Mouse (Mus musculus) embryonic stem cell, embryonic (primary cell): ENCODE data around the gene Psmg3.

Experiments used
- CTCF ChIA-PET, 4 experiments: fragments of 300-600 bp in 2 of 4; fragments of 350-600 bp in 2 of 4; sonication (Branson Sonifier 250); formaldehyde crosslinking; loops; one replicate each; lab custom pipeline; 2022; ENCODE audit warnings: inconsistent platforms in 2 of 4; lab: Charles Lee
- POLR2A ChIA-PET, 4 experiments: fragments of 300-600 bp in 2 of 4; fragments of 350-600 bp in 2 of 4; sonication (Branson Sonifier 250); formaldehyde crosslinking; loops; one replicate each; lab custom pipeline; 2022; ENCODE audit warnings: antibody characterized with exemption in 4 of 4, inconsistent platforms in 1 of 4; lab: Charles Lee

Psmg3 gene

DNA sequence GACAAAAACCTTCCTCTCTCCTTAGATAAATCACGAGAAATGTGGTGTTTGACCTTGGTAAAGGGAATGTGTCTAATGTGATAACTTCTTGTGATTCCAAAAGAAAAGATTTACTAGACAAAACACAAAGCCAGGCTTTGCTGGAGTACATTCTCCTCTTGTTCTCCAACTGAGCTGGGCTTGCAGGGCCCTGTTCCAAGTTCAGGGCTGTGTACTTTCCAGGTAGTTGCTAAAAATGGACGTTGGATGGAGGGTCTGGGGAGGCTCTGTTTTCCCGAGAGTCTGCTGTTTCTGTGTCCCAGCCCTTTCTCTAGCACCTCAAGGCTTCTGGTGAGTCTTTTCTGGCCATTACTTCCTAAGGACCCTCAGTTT lies 33.7 kb downstream of the Psmg3 start:
- POLR2A ChIA-PET = interaction anchor here in 3 of 4 experiments (0.6 to 2.6 kb wide), 11 partner anchors 7 to 528 kb away, joined by 3 to 9 read pairs (median 5); partner anchors contain the start of genes Ints1 (in 2 of the 3), Mad1l1 (in 1 of the 3), Nudt1 (in 1 of the 3) and Tmem184a (in 1 of the 3)

DNA sequence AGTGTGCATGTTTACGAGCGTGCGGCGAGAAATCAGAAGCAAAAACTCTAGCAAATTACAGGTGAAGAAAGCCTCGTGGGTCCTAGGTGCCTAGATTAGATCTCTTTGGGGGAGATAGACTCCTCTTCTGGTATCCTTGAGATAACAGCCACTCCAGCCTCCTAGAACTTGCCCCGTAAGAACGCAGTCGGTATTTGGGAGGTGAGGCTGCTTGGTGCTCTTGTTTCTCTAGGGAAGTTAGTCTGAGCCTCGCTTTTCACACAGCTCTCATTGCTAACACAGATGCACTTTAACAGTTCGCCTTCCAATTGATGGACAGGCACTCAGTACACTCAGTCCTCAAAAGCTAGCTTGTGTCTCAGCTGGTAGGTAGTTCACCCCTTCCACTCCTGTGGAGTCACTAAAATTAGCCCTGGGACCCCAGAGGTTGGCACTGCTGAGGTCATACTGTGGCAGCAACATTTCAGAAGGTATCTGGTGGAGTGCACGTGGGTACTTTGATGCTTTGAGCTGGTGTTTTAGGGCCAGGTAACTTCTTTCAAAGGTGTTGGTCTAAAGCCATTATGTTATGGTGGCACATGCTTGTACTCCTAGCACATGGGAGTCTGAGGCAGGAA lies 34.4 kb downstream of the Psmg3 start:
- CTCF ChIA-PET = interaction anchor here in 3 of 4 experiments (1.1 to 2.1 kb wide), 4 partner anchors 11 to 17 kb away, joined by 3 to 5 read pairs (median 3); no protein-coding TSS in a partner anchor
- POLR2A ChIA-PET = interaction anchor here in 3 of 4 experiments (0.6 to 2.6 kb wide), 13 partner anchors 8 to 540 kb away, joined by 3 to 9 read pairs (median 4); partner anchors contain the start of genes Ints1 (in 2 of the 3), Get4 (in 1 of the 3), Tmem184a (in 1 of the 3) and Zfand2a (in 1 of the 3)

More for the DNA sequence above, 33.7 kb downstream of the Psmg3 start:
- CTCF ChIA-PET = interaction anchor here in 3 of 4 experiments (0.9 to 2.1 kb wide), 5 partner anchors 11 to 24 kb away, joined by 3 to 5 read pairs (median 3); no protein-coding TSS in a partner anchor

DNA sequence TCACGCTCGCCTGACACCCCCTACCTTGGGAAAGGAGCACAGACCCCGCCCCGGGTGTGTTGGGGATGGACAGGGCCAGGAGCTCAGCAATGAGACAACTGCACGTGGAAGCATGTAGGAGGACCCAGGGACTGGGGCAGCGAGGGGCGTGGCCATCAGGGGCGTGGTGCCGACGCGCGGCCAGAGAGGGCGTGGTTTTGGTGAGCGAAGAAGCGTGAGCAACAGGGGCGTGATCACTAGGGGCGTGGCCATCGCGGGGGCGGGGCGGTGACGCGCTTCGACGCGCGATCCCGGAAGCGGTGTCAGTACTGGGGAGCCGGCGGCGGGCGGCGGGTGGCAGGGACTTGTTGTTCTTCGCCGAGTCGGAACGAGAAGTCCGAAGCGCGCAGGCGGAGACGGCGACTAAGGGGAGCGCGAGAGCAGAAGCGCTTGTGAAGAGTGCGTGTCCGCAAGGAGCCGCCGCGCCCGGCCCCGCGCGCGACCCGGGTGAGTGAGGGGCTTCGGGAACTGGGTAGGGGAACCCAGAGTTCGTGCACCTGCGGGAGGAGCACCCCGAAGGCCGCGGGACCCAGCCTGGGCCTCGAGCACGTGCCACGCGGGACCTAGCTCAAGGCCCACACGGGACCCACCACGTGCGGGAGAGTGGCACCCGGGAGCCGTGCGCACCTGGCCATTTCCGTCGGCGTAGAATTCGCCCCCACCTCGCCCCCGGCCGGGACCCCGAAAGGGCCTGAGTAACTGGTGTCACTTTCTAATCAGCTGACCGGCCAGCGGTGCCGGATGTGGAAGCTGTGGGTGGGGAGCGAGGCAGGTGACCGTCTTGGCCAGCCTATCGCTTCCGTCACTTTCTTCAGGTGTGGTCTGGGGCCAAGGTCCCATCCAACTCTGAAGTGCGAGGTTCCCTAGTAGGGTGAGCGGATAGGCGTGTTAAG lies 35.2 kb downstream of the Psmg3 start, which contains the start of gene Mafk:
Gene Mafk (plus strand): TSS at position 287 of the 932 bp plus-strand sequence.
- ChIA-PET CTCF (interaction anchor here in 3 of 4 experiments (0.5 to 2.1 kb wide), 6 partner anchors 12 to 199 kb away, joined by 3 to 5 read pairs (median 3); partner anchors contain the start of gene Ints1 (in 1 of the 3)), POLR2A (interaction anchor here in 2 of 4 experiments (0.6 to 2.6 kb wide), 18 partner anchors 9 to 627 kb away, joined by 3 to 9 read pairs (median 4); partner anchors contain the start of genes Ints1 (in 2 of the 2), Get4 (in 1 of the 2), Snx8 (in 1 of the 2) and Zfand2a (in 1 of the 2))

DNA sequence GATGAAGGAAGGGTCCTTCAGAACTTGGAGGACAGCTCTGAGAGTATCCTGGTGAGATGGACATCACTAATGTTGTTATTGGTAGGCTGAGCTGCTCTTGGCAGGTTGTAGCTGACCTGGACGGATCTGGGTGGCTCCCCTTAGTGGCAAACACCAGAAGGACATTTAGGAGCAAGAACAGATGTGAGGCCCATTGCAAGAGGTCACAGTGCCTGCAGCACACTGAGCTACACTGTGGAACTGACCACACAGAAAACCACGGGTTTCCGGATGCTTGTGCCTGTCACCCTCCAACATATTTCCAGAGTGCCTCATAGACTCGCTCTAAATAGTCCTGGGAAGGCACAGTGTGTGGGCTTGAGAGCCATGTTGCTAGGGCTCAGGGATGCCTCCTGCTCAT lies 37.2 kb downstream of the Psmg3 start:
- ChIA-PET CTCF (interaction anchor here in 3 of 4 experiments (0.6 to 2.0 kb wide), 5 partner anchors 9 to 76 kb away, joined by 3 to 8 read pairs (median 3); no protein-coding TSS in a partner anchor), POLR2A (interaction anchor here in 3 of 4 experiments (0.6 to 1.4 kb wide), 5 partner anchors 11 to 1167 kb away, joined by 3 to 6 read pairs (median 5); partner anchors contain the start of gene A430033K04Rik (in 1 of the 3))

DNA sequence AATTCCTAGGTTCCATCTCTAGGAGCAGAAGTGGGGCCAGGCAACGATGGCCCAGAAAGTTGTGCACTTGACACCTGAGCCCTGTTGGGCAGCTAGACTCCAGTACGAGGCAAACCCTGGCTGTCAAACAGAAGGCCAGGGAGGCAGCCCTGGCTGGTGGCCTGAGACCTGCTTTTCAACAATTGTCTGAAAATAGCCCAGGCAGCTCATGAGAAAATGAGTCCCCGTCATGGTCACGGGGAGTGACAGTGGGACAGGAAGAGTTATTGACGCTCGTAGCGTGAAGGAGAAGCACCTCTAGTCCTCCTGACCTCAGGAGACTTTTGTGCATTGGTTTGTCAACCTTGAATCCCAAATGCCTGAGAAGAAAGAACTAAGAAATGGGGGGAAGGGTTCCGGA lies 45.3 kb downstream of the Psmg3 start:
- CTCF ChIA-PET = interaction anchor here in 2 of 4 experiments (0.6 to 1.8 kb wide), 3 partner anchors 8 to 162 kb away, joined by 3 to 8 read pairs (median 4); no protein-coding TSS in a partner anchor
- POLR2A ChIA-PET = interaction anchor here in 2 of 4 experiments (0.6 to 0.8 kb wide), 3 partner anchors 44 to 984 kb away, joined by 3 to 6 read pairs (median 3); no protein-coding TSS in a partner anchor

DNA sequence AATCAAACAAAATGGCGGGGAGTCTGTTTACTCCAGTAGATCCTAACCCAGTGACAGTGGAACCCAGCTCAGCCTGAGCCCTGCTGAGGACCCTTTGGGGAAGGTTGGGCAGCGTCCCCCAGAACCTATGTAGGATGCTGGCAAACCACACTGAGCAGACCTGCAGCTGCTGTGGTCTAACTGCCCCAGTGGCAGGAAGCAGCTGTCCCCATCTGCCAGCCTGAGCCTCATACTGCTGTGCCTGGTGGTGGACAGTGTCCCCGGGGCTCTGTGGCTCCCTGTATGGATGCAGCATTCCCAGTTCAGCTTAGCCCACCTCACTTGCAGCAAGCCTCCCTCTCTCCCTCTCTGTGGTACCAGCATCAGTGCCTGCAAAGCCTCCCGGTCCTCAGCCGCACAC lies 49.7 kb downstream of the Psmg3 start:
- POLR2A ChIA-PET = interaction anchor here in 2 of 4 experiments (1.1 to 2.2 kb wide), 5 partner anchors 11 to 642 kb away, joined by 3 to 9 read pairs (median 5); partner anchors contain the start of genes Eif3b (in 1 of the 2) and Mafk (in 1 of the 2)
- CTCF ChIA-PET = interaction anchor here (0.5 to 1.8 kb wide), 12 partner anchors 12 to 956 kb away, joined by 3 to 8 read pairs (median 4); no protein-coding TSS in a partner anchor

DNA sequence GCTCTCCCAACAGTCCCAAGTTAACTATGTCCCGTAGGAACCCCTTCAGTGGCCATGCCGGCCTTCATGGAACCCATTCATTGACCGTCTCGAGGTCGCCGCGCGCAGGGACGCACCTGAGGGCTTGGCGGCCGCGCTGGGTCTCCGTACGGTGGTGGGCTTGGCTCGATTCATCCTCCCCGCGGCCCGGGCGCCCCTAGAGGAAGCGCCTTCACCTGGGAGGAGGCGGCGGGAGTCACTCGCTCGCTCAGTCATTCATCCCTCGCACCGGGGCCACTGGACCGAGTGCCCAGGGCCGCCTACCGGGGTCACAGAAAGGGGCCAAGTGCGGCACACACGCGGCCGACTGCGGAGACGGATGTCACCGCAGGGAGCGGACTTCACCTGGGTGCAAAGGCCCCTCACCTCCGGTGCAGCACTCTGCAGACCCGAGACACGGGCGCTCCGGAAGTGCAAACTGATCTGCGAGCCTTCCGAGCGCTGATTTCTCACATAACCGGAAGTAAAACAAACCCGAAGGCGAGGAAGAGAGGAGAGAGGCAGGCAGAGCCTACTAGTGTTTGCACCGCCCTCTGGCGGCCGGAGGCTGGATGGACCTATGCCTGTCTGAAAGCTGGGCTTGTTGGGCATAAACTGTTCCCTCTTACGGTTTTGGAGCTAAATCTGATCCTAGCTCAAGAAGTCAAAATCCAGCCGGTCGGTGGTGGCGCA lies 51.3 kb downstream of the Psmg3 start, which contains the start of gene Ints1:
Gene Ints1 (minus strand): TSS at position 459 of the 711 bp plus-strand sequence.
- ChIA-PET CTCF (interaction anchor here (0.6 to 1.8 kb wide), 34 partner anchors 8 to 748 kb away, joined by 3 to 9 read pairs (median 4); partner anchors contain the start of genes 3110082I17Rik (in 1 of the 4) and Micall2 (in 1 of the 4)), POLR2A (interaction anchor here in 2 of 4 experiments (0.9 to 2.2 kb wide), 13 partner anchors 10 to 49 kb away, joined by 3 to 9 read pairs (median 4); partner anchors contain the start of genes Mafk (in 2 of the 2) and Micall2 (in 1 of the 2))
